Mouse (Mus musculus) frontal cortex, postnatal 25 days (tissue): ENCODE results near the gene Dennd2a.
"Not testable (repeated sequence)": the region's sequence is repeated elsewhere in the genome, so short reads cannot be mapped to it uniquely, and the experiment has no call there.

Experiments
- DNase-seq, 2 experiments: peaks; one replicate each; pipeline ENCODE4 v3.0.0; 2022; ENCODE audit warnings: low spot score in 2 of 2

Gene Dennd2a

GRCm38 (mm10) chr6:39419851-39420721 is 137.6 kb downstream of the Dennd2a start, which contains the start of gene Mkrn1:
Gene Mkrn1, minus strand, starts transcription at chr6:39420462.
- DNase-seq, result peak; percentile 63 to 71

DNA sequence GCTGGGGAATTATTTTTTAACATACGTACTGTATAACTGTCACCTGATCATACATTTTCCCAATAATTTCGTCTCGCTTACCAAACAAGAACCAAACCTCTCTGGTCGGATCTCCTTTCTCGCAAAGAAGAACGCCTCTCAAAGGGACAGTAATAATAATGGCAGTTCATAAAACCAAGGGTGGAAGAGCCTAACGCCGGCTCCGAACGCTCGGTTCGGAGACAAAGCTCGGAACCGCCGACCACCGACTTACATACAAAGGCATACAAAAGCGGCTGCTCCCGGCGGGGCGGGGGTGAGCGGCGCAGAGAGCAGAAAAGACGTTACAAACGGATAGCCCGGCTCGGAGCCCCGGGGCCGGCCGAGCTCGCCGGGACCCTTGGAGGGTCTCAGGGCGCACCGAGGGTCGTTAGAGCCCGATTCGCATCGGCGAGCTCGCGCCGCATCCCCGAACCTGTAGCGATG is 138.2 kb downstream of the Dennd2a start:
- DNase-seq, result no peak

DNA sequence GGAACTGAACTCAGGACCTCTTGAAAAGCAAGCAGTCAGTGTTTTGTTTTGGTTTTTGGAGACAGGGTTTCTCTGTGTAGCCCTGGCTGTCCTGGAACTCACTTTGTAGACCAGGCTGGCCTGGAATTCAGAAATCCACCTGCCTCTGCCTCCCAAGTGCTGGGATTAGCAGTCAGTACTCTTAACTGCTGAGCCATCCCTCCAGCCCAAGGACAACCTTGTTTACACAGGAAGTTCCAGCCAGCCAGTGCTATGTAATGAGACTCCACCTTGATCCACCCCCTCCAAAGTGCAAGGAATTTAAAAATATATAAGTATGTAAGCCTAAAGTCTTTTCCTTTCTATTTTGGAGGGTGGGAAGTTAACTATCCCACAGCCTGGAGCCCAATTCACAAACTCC is 141.0 kb downstream of the Dennd2a start:
- DNase-seq, result not testable (repeated sequence)

DNA sequence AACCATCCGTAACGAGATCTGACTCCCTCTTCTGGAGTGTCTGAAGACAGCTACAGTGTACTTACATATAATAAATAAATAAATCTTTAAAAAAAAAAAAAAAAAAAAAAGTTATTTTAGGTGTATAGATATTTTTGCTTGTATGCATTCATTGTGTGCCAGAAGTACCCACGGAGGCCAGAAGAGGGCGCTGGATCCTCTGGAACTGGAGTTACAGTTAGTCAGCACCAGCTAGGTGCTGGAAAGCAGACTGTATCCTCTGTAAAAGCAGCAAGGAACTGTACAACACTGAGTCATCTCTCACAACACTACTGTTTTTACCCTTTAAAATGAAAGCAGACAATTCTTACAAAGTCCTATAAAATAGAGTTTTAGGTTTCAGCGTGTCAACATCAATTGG is 141.9 kb downstream of the Dennd2a start:
- DNase-seq, result peak; percentile 66 to 72

GRCm38 (mm10) chr6:39414106-39414505 is 143.6 kb downstream of the Dennd2a start:
- DNase-seq, result no peak
